Mouse (Mus musculus) testis, adult 2 months (tissue): ENCODE results near the gene Cmtm4. TPM values are rescaled to one million over a fixed set of nuclear protein-coding genes. Genes with fewer than 3 reads are reported as not detected.
"Not testable (repeated sequence)": the region's sequence is repeated elsewhere in the genome, so short reads cannot be mapped to it uniquely, and the experiment has no call there.

Source experiments
- H3K27ac ChIP-seq: fragments of 200-500 bp; 2 replicates; pipeline ENCODE4 v1.5.1; 2012; ENCODE audit warnings: low read depth, low read length; ENCODE audit not compliant: control insufficient read depth, insufficient read depth
- H3K27me3 ChIP-seq: fragments of 200-500 bp; 2 replicates; pipeline ENCODE4 v1.6.1; 2012; ENCODE audit warnings: mild to moderate bottlenecking, low read length, moderate library complexity; ENCODE audit not compliant: control insufficient read depth, insufficient read depth
- H3K36me3 ChIP-seq: fragments of 200-500 bp; 2 replicates; pipeline ENCODE4 v1.6.1; 2012; ENCODE audit warnings: mild to moderate bottlenecking, low read length; ENCODE audit not compliant: control insufficient read depth, insufficient read depth
- H3K4me1 ChIP-seq: fragments of 200-500 bp; 2 replicates; pipeline ENCODE4 v1.6.1; 2012; ENCODE audit warnings: low read length; ENCODE audit not compliant: control insufficient read depth, insufficient read depth
- H3K4me3 ChIP-seq: fragments of 200-500 bp; 2 replicates; pipeline ENCODE4 v1.5.1; 2012; ENCODE audit warnings: low read depth, mild to moderate bottlenecking, low read length, moderate library complexity, mixed read lengths; ENCODE audit not compliant: control insufficient read depth
- CTCF ChIP-seq: fragments of 200-500 bp; IDR thresholded peaks from 2 replicates; pipeline ENCODE4 v1.5.1; 2012; ENCODE audit warnings: low read depth, mild to moderate bottlenecking, inconsistent platforms, low read length, moderate library complexity; ENCODE audit not compliant: control insufficient read depth, insufficient read depth, insufficient replicate concordance
- POLR2A ChIP-seq: fragments of 200-500 bp; IDR thresholded peaks from 2 replicates; pipeline ENCODE4 v1.6.1; 2012; ENCODE audit warnings: low read depth, mild to moderate bottlenecking, inconsistent platforms, low read length, moderate library complexity; ENCODE audit not compliant: control insufficient read depth
- polyA plus RNA-seq: library from polyadenylated mRNA; depleted of rRNA; stranded (reverse); fragments of >200 nt; gene quantifications from 2 replicates; pipeline ENCODE4 v1.2.3, GENCODE M21; 2012; rRNA removed

The Cmtm4 gene
- polyA plus RNA-seq, 1 experiment, result 2.0 TPM

DNA sequence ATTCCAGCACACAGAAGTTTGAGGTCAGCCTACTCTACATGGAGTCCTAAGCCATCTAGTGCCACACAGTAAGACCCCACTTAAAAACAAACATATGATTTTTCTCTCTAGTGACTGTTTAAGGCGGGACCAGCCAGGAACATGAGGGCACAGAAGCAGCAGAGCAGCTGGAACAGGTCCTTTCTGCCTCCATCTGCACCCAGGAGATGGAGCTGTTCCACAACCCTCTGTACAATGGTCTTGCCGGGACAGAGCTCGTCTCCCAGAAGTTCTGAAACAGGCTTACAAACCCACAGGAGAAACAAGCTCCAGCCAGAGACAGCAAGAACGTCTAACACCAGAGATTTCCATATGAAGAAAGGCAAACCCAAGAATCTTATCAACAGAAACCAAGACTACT, 82.3 kb downstream of the Cmtm4 start:
- TF ChIP-seq POLR2A (no peak), CTCF (peak; percentile 39; the same call in 1 of the 2 replicates)
- H3K27ac ChIP-seq, result no peak overlapping the region
- no peak overlapping the region for H3K4me3 ChIP-seq
- peaks cover 8% of the 10 kb centered on the region for H3K4me1 ChIP-seq
- H3K36me3 ChIP-seq, result no peaks in the 10 kb centered on the region
- no peaks in the 10 kb centered on the region for H3K27me3 ChIP-seq

DNA sequence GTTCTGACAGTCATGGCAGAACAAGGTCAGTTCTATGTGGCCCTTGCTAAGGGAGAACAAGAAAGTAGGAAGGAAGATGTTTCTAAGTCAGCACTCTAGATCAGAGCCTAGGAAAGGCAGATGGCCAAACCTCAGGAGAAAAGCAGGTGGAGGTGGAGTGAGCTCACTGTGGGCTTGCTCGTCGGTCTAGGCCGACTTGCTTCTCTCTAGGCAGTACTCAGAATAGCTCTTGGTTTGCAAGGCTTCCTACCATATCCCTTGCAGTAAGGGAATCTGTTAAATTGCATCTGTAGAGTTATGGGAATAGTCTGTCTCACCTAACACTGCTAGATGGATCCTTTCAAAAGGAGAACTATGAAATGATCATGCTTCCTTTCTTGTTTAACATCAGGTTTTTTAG, 83.6 kb downstream of the Cmtm4 start:
- not testable (repeated sequence) for H3K4me1 ChIP-seq, H3K36me3 ChIP-seq, H3K4me3 ChIP-seq, H3K27ac ChIP-seq, H3K27me3 ChIP-seq

DNA sequence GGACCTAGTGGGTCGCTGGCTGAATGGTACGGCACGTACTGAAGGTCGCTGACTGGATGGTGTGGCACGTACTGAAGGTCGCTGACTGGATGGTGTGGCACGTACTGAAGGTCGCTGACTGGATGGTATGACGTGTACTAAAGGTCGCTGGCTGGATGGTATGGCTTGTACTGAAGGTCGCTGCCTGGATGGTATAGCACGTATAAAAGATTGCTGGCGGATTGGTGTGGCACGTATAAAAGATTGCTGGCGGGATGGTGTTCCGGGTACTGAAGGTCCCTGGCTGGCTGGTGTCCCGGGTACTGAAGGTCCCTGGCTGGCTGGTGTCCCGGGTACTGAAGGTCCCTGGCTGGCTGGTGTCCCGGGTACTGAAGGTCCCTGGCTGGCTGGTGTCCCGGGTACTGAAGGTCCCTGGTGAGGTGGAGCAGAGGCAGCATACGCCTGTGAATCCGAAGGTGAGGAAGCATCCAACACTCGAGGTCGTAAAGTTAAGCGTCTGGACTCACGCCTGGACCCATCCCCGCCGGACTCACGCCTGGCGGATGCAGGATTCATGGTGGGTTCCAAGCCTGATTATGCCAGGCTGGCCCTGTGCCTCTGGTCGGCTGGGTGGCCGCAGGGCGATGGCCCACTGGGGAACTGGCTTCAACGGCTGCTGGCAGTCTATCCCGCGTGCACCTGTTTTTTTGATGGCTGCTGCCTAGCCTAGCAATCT, 86.0 kb downstream of the Cmtm4 start, which contains the start of the genes Gm45711 and Cmtm1:
Gm45711 (minus strand) TSS at position 641 of the 715 bp plus-strand sequence.
Cmtm1 (minus strand) TSS at position 705 of the 715 bp plus-strand sequence.
- H3K27ac ChIP-seq, result peak within 1 kb of the TSS; percentile 45; the same call in 1 of the 2 replicates
- TF ChIP-seq POLR2A, result peak; percentile 40; the same call in 1 of the 2 replicates
- H3K4me3 ChIP-seq, result peak within 1 kb of the TSS; percentile 73
- not testable (repeated sequence) for H3K36me3 ChIP-seq, H3K4me1 ChIP-seq, H3K27me3 ChIP-seq

DNA sequence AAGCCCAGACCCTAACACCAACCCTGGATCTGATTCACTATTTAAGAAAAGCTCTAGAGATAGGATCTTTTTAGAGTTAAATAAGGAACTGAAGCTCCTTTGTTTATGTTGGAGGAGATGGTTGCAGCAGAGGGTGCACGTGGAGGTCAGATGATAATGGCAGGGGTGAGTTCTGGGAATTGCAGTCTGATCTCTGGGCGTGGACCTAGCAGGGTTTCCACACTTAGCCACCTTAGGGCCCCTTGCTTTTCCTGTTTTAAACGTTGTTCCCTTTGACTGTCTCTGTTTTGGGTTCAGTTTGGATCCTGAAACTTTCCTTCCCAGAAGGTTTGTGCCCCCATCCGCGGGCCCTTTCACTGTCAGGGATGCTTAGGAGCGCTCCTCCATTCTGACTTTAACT, 87.3 kb downstream of the Cmtm4 start:
- not testable (repeated sequence) for H3K27ac ChIP-seq, H3K4me3 ChIP-seq, H3K4me1 ChIP-seq, H3K36me3 ChIP-seq, H3K27me3 ChIP-seq

DNA sequence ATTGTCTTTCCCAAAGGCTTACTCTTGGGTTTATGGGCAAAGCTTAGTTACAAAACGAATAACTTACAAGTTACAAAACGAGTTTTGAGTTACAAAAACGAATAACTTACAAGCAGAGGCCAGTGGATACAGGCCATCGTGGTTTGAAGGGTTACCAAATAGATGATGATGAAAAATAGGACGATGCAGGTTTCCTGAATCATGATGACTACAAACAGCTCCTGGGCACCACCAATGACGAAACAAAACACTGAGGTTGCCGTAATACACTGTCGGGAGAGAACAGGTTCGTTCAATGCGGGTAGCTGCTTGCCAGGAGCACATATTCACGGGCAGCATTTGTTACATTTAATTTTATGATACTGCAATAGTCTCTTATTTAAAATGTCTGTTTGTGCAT, 90.6 kb downstream of the Cmtm4 start:
- H3K4me3 ChIP-seq, result no peak overlapping the region

DNA sequence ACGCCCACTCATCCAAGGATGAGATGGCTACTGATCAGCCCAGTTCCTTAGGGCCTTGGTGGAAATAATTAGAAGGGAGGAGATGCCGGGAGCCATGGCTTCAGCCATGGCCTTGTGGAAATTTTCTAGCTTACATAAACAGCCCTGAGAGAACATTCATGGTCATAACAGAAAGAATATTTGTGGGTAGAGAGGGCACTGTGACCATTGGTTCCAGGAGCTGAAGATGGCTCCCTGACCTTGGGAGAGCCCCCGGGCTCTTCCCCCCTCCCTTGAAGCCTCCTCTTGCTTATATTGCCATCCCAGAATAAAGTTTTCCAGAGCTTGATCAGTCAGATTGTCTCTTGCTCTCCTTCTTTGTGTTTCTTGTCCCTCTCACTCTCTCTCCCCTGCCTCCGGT, 93.1 kb downstream of the Cmtm4 start:
- H3K36me3 ChIP-seq, H3K27ac ChIP-seq, H3K4me3 ChIP-seq: not testable (repeated sequence)

More for the DNA sequence above, 90.6 kb downstream of the Cmtm4 start:
- peaks cover 3% of the 10 kb centered on the region for H3K4me1 ChIP-seq
- TF ChIP-seq CTCF (no peak), POLR2A (no peak)
- H3K27ac ChIP-seq, result no peak overlapping the region
- no peaks in the 10 kb centered on the region for H3K27me3 ChIP-seq
- H3K36me3 ChIP-seq, result no peaks in the 10 kb centered on the region

DNA sequence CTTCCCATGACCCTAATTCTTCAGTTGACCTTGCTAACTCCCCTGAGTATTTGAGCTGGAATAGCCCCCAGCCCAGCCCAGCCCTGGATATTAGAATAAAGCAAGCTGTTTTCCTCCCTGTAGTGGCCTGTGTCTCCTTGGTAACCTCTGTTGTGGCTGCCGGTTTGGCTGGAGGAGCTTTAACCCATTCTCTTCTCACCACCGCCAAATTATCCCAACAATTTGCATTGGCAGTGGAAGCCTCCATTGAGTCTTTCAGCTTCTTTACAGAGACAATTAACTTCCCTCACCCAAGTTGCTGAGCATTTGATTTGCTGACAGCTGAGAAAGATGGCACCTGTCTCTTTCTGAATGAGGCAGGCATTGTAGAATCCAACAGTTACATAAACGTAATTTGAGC, 94.0 kb downstream of the Cmtm4 start:
- H3K4me1 ChIP-seq, H3K27me3 ChIP-seq, H3K4me3 ChIP-seq, H3K27ac ChIP-seq, H3K36me3 ChIP-seq: not testable (repeated sequence)

More for the DNA sequence above, 93.1 kb downstream of the Cmtm4 start:
- H3K4me1 ChIP-seq, H3K27me3 ChIP-seq: not testable (repeated sequence)

Other genes starting within 250 kb of the Cmtm4 start
- gene Bean1, start 225.4 kb downstream of the Cmtm4 start, polyA plus RNA-seq, result 21.7 and 25.4 TPM in 2 replicates
- gene Tk2, start 147.2 kb downstream of the Cmtm4 start, polyA plus RNA-seq, result 10.6 and 11.1 TPM in 2 replicates
- gene Cklf, start 144.9 kb downstream of the Cmtm4 start, polyA plus RNA-seq, result 133 and 164 TPM in 2 replicates
- 974 and 1,262 TPM in 2 replicates for gene Cmtm2a, start 102.6 kb downstream of the Cmtm4 start, polyA plus RNA-seq
- gene Gm45711, start 85.7 kb downstream of the Cmtm4 start, polyA plus RNA-seq, result 52.5 and 57.0 TPM in 2 replicates
- gene Cmtm1, start 85.7 kb downstream of the Cmtm4 start, polyA plus RNA-seq, result 14.7 TPM in 2 replicates
- not detected in 2 replicates for gene Gm11020, start 74.2 kb downstream of the Cmtm4 start, polyA plus RNA-seq
- gene Cmtm2b, start 73.6 kb downstream of the Cmtm4 start, polyA plus RNA-seq, result 658 and 900 TPM in 2 replicates
- 12.9 and 14.9 TPM in 2 replicates for gene Cmtm3, start 56.4 kb downstream of the Cmtm4 start, polyA plus RNA-seq
- 61.1 and 64.6 TPM in 2 replicates for gene Dync1li2, start 47.2 kb upstream of the Cmtm4 start, polyA plus RNA-seq
- 5.6 and 6.7 TPM in 2 replicates for gene Terb1, start 114.1 kb upstream of the Cmtm4 start, polyA plus RNA-seq
- gene Nae1, start 138.8 kb upstream of the Cmtm4 start, polyA plus RNA-seq, result 15.9 and 26.0 TPM in 2 replicates
- gene Car7, start 138.9 kb upstream of the Cmtm4 start, polyA plus RNA-seq, result 5.4 and 7.1 TPM in 2 replicates
- 1.2 and 1.3 TPM in 2 replicates for gene Pdp2, start 195.6 kb upstream of the Cmtm4 start, polyA plus RNA-seq
- 1.3 TPM in 1 of 2 replicates, not detected in the other for gene Cdh16, start 228.6 kb upstream of the Cmtm4 start, polyA plus RNA-seq
- 0.36 and 0.42 TPM in 2 replicates for gene Rrad, start 235.5 kb upstream of the Cmtm4 start, polyA plus RNA-seq
- 61.8 and 67.2 TPM in 2 replicates for gene Ciao2b, start 246.2 kb upstream of the Cmtm4 start, polyA plus RNA-seq